Mouse (Mus musculus) liver, adult 2 months (tissue): ENCODE measurements at regions not wholly inside any gene's neighbourhood (a gene's known extent, or its start where the extent isn't known, plus 50 kb on each side); places are given as distances from the start of the nearest gene placed in this dataset.

Source experiments
- DNase-seq: peaks from one replicate; pipeline ENCODE4 v3.0.0-alpha.2; 2011; ENCODE audit warnings: low read depth, low spot score; ENCODE audit errors: extremely low read depth
- H3K27ac ChIP-seq: fragments of 200-500 bp; replicated peaks from 2 replicates; pipeline ENCODE4 v1.5.1; 2012; ENCODE audit warnings: low read depth, mild to moderate bottlenecking, control low read depth, inconsistent platforms, low read length; ENCODE audit not compliant: insufficient read depth
- H3K27me3 ChIP-seq: fragments of 200-500 bp; 2 replicates; pipeline ENCODE4 v1.6.1; 2012; ENCODE audit warnings: mild to moderate bottlenecking, moderate library complexity, low read length, inconsistent platforms; ENCODE audit not compliant: control insufficient read depth, insufficient read depth
- H3K36me3 ChIP-seq: fragments of 200-500 bp; 2 replicates; pipeline ENCODE4 v1.6.1; 2012; ENCODE audit warnings: low read length, inconsistent platforms; ENCODE audit not compliant: control insufficient read depth, insufficient read depth
- H3K4me1 ChIP-seq: fragments of 200-500 bp; 2 replicates; pipeline ENCODE4 v1.6.1; 2011; ENCODE audit warnings: low read length; ENCODE audit not compliant: control insufficient read depth, insufficient read depth
- H3K4me3 ChIP-seq: fragments of 200-500 bp; 2 replicates; pipeline ENCODE4 v1.5.1; 2011; ENCODE audit warnings: low read depth, mild to moderate bottlenecking, control low read depth, low read length, moderate library complexity; ENCODE audit not compliant: insufficient read depth
- H3K79me2 ChIP-seq: fragments of 200-500 bp; 2 replicates; pipeline ENCODE4 v1.6.1; 2012; ENCODE audit warnings: inconsistent platforms, mild to moderate bottlenecking, low read length, moderate library complexity; ENCODE audit not compliant: control insufficient read depth, insufficient read depth
- H3K9ac ChIP-seq: fragments of 200-500 bp; 2 replicates; pipeline ENCODE4 v1.6.1; 2012; ENCODE audit warnings: low read depth, mild to moderate bottlenecking, control low read depth, inconsistent platforms, low read length
- CTCF ChIP-seq: fragments of 200-500 bp; IDR thresholded peaks from 2 replicates; pipeline ENCODE4 v1.5.1; 2011; ENCODE audit warnings: low read depth, low read length, control low read depth
- POLR2A ChIP-seq: fragments of 200-500 bp; IDR thresholded peaks from 2 replicates; pipeline ENCODE4 v1.6.1; 2011; ENCODE audit warnings: low read length, control low read depth; ENCODE audit not compliant: insufficient read depth; ENCODE audit errors: extremely low read depth
- WGBS: fragments of 180-500 bp; shearing (Covaris S2); methylation state at CpG from one replicate; pipeline ENCODE4 v1.1.7; 2018; 5-methylcytosine and 5-hydroxymethylcytosine counted together

- 75% methylated on average over 4 of the region's 4 CpGs for WGBS
- Histone ChIP-seq H3K79me2 (no peaks in the 10 kb centered on the region), H3K27ac (no peak overlapping the region), H3K36me3 (no peaks in the 10 kb centered on the region), H3K4me3 (no peak overlapping the region), H3K27me3 (no peaks in the 10 kb centered on the region), H3K9ac (no peak overlapping the region), H3K4me1 (no peaks in the 10 kb centered on the region)
- no peak for TF ChIP-seq CTCF
- TF ChIP-seq POLR2A = no peak
- no peak for DNase-seq
Measured at GRCm38 (mm10) chr12:25994063-25994462, 421.0 kb downstream of the Rnf144a start.

GRCm38 (mm10) chr12:25991801-25992525 lies 423.1 kb downstream of the Rnf144a start:
- 73% methylated on average over 6 of the region's 6 CpGs for whole genome bisulfite sequencing
- Histone ChIP-seq H3K4me1 (no peaks in the 10 kb centered on the region), H3K79me2 (no peaks in the 10 kb centered on the region), H3K9ac (no peak overlapping the region), H3K27me3 (no peaks in the 10 kb centered on the region), H3K27ac (no peak overlapping the region), H3K4me3 (no peak overlapping the region), H3K36me3 (no peaks in the 10 kb centered on the region)
- no peak for DNase-seq
- TF ChIP-seq CTCF (no peak), POLR2A (no peak)

- DNase-seq = no peak
- H3K27ac ChIP-seq = no peak overlapping the region
Measured at GRCm38 (mm10) chr12:25982545-25982944, 432.5 kb downstream of the Rnf144a start.

GRCm38 (mm10) chr12:25978335-25978734 lies 436.7 kb downstream of the Rnf144a start:
- Histone ChIP-seq H3K9ac (no peak overlapping the region), H3K36me3 (no peaks in the 10 kb centered on the region), H3K4me3 (no peak overlapping the region), H3K79me2 (no peaks in the 10 kb centered on the region), H3K27me3 (no peaks in the 10 kb centered on the region), H3K4me1 (no peaks in the 10 kb centered on the region), H3K27ac (no peak overlapping the region)
- WGBS = 91% methylated on average over 5 of the region's 5 CpGs
- no peak for DNase-seq
- TF ChIP-seq POLR2A (no peak), CTCF (no peak)

More at GRCm38 (mm10) chr12:25982545-25982944, 432.5 kb downstream of the Rnf144a start:
- TF ChIP-seq CTCF (no peak), POLR2A (no peak)
- Histone ChIP-seq H3K27me3 (no peaks in the 10 kb centered on the region), H3K79me2 (no peaks in the 10 kb centered on the region), H3K4me1 (no peaks in the 10 kb centered on the region), H3K9ac (no peak overlapping the region), H3K36me3 (no peaks in the 10 kb centered on the region), H3K4me3 (no peak overlapping the region)
- WGBS = 91% methylated on average over 4 of the region's 4 CpGs

GRCm38 (mm10) chr12:25958584-25958983 lies 456.5 kb downstream of the Rnf144a start:
- Histone ChIP-seq H3K79me2 (no peaks in the 10 kb centered on the region), H3K4me3 (no peak overlapping the region), H3K9ac (no peak overlapping the region), H3K36me3 (no peaks in the 10 kb centered on the region), H3K27ac (no peak overlapping the region), H3K27me3 (no peaks in the 10 kb centered on the region), H3K4me1 (no peaks in the 10 kb centered on the region)
- TF ChIP-seq POLR2A (no peak), CTCF (no peak)
- DNase-seq = no peak
- 79% methylated on average over 4 of the region's 4 CpGs for WGBS

- H3K79me2 ChIP-seq = no peaks in the 10 kb centered on the region
- H3K27me3 ChIP-seq = no peaks in the 10 kb centered on the region
- no peak overlapping the region for H3K27ac ChIP-seq
- H3K9ac ChIP-seq = no peak overlapping the region
- WGBS = 85% methylated on average over 1 of the region's 1 CpGs
- no peak for DNase-seq
- H3K4me1 ChIP-seq = no peaks in the 10 kb centered on the region
- TF ChIP-seq CTCF = no peak
- no peaks in the 10 kb centered on the region for H3K36me3 ChIP-seq
- no peak overlapping the region for H3K4me3 ChIP-seq
Measured at GRCm38 (mm10) chr12:25957547-25957946, 457.5 kb downstream of the Rnf144a start.
